Mouse (Mus musculus): ENCODE data around the gene Tecpr2.

Gene Tecpr2

GRCm38 (mm10) chr12:110889036-110890020 is at the start of gene Tecpr2, which contains the start of gene Cinp:
TSS of gene Tecpr2 (plus strand) at chr12:110889264.
TSS of gene Cinp (minus strand) at chr12:110889145.
- peak; percentile 97 to 98 for DNase-seq

DNA sequence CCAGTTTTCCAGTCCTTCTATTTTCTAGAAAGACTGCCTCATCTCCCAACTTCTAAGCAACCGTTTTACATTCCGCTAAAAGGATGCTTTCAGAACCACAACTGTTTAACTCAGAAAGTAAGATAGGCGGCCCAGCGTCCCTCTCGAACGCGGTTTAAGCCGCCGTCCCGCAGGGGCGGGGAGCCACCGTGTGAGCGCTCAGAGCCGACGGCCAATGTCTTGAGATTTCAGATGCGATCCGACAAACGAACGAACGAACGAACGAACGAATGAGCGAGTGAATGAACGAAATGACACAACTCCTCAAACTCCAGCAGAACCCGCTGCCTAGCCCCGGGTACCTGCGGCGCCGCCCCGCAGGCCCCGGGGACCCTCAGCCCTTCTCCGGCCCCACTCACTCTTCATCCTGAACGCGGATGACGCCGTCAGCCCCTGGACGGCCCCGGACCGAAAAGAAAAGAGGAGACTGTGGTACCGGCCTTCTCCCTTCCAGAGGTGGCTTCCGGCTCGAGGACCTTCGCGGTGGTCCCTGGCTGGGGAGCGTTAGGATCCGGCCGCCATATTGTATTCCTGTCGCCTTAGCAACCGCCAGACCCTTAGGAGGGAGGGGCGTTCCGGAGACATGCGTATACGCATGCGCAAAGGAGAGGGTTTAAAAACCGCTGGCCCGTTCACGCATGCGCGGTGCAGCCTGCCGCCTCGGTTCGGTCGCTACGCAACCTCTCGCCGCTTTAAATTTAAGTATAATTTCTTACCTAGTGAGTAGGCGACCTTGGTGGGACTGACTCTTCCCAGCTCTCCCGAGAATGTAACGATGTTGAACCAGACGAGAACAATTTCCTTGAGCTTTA is 48.5 kb upstream of the Tecpr2 start, which contains the start of gene Mok:
Mok (minus strand) TSS at position 592 of the 851 bp plus-strand sequence.
- DNase-seq: peak; percentile 98 to 99

- DNase-seq: no peak
Observed at GRCm38 (mm10) chr12:110841731-110842493, 47.2 kb upstream of the Tecpr2 start.

DNA sequence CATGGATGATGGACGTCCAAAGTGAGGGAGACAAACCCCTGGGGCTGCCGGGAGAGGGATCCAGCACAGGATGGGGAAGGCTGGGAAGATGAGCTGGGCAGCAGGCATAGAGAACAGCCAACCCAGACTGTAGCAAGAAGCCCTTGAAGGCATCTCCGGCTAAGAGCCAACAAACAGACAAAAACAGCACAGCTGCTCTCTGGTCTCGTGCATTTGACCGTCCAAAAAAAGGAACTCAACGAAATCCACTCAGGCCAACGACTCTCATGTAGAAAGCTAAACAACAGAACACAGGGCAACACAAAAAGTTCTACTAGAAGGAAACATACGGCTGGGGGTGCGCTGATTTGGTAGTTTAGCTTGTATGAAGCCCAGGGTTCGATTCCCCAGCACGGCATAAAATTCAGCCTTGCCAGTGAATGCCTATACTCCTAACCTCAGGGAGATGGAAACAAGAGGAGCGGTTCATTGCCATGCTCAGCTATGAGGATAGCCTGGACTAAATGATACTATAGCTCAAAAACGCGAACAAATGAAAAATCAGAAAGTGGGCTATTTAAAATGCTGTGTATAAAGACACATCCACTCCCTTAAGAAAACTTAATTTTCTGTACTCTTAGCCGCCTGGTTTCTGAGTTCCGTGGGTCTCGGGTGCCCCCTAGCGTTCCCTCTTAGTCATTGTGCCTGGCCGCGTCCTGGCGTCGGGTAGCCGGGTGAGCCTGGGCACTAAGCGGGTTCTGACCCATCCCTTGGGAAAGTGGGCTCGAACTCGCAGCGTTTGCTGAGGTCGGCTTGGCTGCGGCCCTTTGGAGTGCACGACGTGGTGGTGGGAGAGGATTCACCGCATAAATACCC is 45.6 kb upstream of the Tecpr2 start:
- peak; percentile 90 to 92 for DNase-seq

- peak; percentile 26 to 33 for DNase-seq
Observed at GRCm38 (mm10) chr12:110844227-110845130, 44.6 kb upstream of the Tecpr2 start.

DNA sequence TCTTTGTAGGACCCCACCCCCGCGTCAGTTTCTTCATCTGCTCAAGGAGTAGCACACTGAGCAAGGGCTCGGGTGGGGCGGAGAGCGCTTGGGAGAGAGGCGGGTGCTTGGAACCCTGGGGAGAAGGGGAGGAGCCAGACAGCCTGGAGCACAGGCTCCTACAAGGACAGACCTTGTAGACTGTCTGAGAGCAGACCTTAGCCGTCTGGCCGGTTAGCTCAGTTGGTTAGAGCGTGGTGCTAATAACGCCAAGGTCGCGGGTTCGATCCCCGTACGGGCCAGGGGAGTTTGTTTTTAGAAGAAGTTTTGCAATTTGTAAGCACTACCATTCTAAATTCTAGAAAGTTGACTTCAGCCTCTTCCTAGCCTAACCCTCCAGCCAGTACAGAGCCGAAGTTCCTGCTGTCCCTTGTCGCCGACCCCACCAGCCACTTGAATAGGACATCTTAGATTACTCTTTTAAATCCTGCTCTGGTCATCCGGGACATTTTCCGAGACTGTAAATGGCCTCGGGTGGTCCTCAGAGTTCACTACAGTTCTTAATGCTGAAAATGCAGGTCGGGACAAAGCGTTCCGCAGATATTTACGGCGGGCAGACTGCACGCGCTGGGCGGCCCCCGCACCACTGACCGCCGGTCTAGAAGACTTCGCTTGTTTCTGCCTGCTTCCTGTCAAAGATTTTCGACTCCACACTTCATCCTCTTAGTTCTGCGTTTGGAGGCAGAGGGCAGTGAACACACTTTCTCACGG is 43.8 kb upstream of the Tecpr2 start:
- peak; percentile 85 to 88 for DNase-seq

DNA sequence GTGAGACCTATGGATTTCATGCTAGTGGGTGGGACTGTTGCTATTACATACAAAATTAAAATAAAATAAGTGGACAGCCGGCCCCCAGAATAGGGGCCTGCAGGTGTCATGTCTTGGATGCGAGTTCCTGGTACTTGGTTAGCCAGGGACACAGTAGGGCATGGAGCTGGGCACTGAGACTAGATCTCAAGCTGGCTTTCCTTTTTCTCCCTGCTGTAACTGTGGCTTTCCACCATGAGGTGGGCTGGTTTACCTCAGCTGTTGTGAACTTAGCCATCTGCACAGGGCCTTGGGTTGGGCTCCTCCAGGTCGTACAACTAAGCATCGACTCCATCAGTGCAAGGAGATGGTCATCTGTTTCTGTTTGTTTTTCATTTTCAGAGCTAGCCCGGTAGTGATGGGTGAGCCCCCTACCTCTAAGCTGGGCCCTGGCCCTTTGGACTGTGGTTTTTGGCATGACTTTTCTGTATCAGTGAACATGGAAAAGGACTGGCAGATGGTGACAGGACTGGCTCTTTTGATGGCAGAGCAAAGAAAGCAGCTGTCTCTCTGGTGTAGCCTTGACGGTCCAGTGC is 42.8 kb upstream of the Tecpr2 start:
- peak; percentile 72 to 74 for DNase-seq

DNA sequence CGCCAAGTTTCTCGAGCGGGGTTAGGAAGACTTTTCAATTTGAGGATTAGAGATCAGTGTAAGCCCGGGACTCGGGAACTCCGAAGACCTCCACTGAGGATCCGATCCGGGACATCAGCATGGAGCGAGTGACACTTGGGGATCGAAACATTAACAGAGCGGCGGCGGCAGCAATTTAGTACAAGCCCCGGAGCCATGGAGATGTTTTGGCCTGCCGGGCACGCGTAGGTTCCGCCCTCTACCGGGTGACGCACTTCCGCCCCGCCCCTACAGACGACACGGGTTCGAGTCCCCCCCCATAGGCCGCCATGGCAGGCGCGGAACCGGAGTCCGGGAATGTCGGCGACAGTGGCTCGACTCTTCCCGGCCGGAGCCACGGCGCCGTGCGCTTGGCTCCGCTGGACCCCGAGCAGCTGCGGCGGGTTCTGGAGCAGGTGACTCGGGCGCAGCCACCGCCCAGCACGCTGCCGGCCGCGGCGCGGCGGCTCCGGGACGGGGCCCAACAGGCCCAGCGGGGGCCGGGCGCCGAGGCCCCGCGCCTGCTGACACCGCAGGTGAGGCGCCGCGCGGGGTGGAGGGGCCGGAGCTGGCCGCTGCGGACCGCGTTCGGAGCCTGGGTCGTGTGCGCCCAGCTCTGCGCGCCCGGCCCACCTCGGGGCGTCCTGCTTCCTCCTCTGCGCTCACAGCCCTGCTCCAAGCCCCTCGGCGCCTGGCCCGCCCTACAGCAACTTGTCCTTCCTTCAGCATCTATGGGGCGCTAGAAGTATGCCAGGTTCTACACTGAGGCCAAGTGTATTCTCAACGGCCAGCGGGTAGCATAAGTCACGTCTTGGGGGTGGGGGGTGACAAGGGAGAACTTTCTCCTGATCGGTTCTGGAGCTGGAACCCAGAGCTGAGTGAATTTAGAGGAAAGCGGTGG is 38.8 kb upstream of the Tecpr2 start, which contains the start of gene Zfp839:
Zfp839 (plus strand) TSS at position 244 of the 919 bp plus-strand sequence.
- peak; percentile 94 to 95 for DNase-seq

GRCm38 (mm10) chr12:110850929-110851256 is 38.2 kb upstream of the Tecpr2 start:
- DNase-seq: no peak

DNA sequence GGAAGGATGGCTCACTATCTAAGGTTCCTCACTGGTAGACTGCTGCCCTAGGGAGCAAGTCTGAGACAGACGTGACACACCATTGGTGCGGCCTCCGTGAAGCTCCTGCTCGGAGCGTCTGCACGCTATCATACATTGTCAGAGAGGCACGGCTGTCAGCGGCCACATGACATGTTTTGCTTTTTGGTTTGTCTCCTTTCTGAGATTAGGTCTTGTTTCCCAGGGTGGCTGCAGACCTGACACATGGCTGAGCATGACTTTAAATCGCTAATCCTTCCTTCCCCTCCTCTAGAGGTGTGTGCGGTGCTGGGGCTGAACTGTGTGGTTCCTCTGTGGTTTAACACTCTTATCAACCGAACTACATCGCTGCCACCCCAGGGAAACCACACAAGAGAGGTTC is 37.6 kb upstream of the Tecpr2 start:
- no peak for DNase-seq

- no peak for DNase-seq
Observed at GRCm38 (mm10) chr12:110851923-110852322, 37.1 kb upstream of the Tecpr2 start.

DNA sequence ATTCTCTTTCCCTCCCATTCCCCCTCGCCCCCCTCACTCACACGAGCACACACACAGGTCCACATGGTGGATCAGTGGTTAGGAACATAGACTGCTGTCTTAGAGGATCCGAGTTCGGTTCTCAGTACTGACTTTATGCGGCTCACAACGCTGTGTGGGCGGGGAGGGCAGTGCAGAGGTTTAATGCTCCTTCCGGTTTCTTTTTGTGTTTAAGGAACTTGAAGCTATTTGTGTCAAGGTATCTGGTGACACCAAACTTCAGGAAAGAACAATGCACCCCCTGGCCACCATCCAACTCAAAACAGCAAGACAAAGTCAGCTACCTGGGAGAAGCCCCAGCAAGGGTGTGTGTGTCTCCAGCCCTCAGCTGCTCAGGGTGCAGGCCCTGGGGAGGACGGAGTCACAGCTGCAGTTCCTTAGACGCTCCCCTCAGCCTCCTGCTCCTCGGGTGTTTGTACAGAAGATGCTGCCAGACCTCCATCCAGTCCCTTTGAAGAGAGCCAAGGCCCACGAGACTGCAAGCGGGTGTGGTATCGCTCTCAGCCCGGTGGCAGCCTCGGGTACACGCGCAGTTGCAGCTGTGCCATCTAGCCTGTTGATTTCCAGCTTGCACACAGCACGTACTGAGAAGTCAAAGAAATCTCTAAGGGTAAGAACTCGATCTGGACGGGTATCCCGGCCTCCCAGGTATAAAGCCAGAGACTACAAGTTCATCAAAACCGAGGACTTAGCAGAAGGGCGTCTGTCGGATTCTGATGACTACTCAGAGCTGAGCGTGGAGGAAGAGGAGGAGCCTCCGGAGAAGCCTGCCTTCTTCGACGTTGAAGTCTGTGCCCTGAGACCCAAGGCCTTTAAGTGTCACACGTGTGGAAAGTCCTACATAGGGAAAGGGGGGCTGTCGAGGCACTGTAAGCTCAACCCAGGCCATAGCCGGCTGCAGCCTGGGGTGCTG is 34.0 kb upstream of the Tecpr2 start:
- DNase-seq: no peak

- no peak for DNase-seq
Observed at GRCm38 (mm10) chr12:110857196-110857595, 31.9 kb upstream of the Tecpr2 start.

- DNase-seq: peak in 1 of 2 experiments; percentile 32
Observed at GRCm38 (mm10) chr12:110858681-110859080, 30.4 kb upstream of the Tecpr2 start.

- no peak for DNase-seq
Observed at GRCm38 (mm10) chr12:110860293-110860692, 28.8 kb upstream of the Tecpr2 start.

GRCm38 (mm10) chr12:110861256-110861655 is 27.8 kb upstream of the Tecpr2 start:
- DNase-seq: no peak

DNA sequence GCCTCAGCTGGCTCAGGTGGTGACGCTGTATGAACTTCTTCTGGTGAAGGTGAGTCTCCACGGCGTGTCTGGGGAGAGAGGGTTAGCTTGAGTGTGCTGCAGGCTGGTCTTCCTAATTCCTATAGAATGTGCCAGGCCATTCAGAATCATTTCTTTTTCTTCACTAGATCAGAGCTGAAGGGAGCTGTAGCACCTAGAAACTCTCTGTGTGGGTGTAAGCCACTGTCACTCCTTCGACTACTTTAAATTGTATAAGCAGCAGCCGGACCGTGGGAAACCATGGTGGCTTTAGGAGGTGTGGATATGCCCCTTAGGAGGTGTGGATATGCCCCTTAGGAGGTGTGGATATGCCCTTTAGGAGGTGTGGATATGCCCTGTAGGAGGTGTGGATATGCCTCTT is 25.1 kb upstream of the Tecpr2 start:
- no peak for DNase-seq

Measured in cerebellum, postnatal 10 days (tissue).